Comparison of ENCODE assay signal across 19 mouse cellular contexts in genomic region chr5:128667303-128667702, GRCm38 (mm10). TPM values are rescaled to one million over a fixed set of nuclear protein-coding genes. Genes with fewer than 3 reads are reported as not detected.
DNase-seq lines count a peak whose midpoint lies in the region; ATAC-seq and TF ChIP-seq lines count a peak whose summit lies in the region.
"Had no signal": no experiment of that assay in that cellular context is flagged by ENCODE, and none has a peak within 500 bp of the region (broad histone marks: within the 10 kb centered on the region; RNA-seq: fewer than 3 reads in every experiment).

No protein-coding gene starts in this region.

- H3K9me3 ChIP-seq in embryonic facial prominence, embryonic 12.5 days = no peaks in the 10 kb centered on the region
- peaks cover 5% of the 10 kb centered on the region; the same call in 1 of the 2 replicates for H3K9me3 ChIP-seq in embryonic facial prominence, embryonic 10.5 days
- no peaks in the 10 kb centered on the region; the same call in 1 of the 2 replicates for H3K9me3 ChIP-seq in lung, embryonic 15.5 days
- no peaks in the 10 kb centered on the region for H3K9me3 ChIP-seq in stomach, postnatal 0 days (ENCODE audit: control insufficient read depth, low read length)

- peak overlapping the region; percentile 61; the same call in 1 of the 2 replicates for H3K27ac ChIP-seq in embryonic facial prominence, embryonic 12.5 days
- no peak overlapping the region for H3K27ac ChIP-seq in embryonic facial prominence, embryonic 10.5 days (replicated peaks)
- H3K27ac ChIP-seq in lung, embryonic 15.5 days = no peak overlapping the region
- H3K27ac ChIP-seq in stomach, postnatal 0 days (replicated peaks) = no peak overlapping the region
- H3K27ac ChIP-seq: heart, embryonic 13.5 days; hindbrain, embryonic 10.5 days; liver, embryonic 13.5 days had no signal

- H3K4me3 ChIP-seq in embryonic facial prominence, embryonic 12.5 days = no peak overlapping the region
- no peak overlapping the region for H3K4me3 ChIP-seq in embryonic facial prominence, embryonic 10.5 days
- no peak overlapping the region for H3K4me3 ChIP-seq in lung, embryonic 15.5 days
- H3K4me3 ChIP-seq in lung, adult 2 months (replicated peaks; ENCODE audit: extremely low read depth, low read depth, low read length) = no peak overlapping the region
- no peak overlapping the region for H3K4me3 ChIP-seq in stomach, postnatal 0 days (ENCODE audit: low read depth, low read length)
- H3K4me3 ChIP-seq: erythroblast, embryonic 14.5 days; heart, embryonic 13.5 days; hindbrain, embryonic 10.5 days; liver, embryonic 13.5 days had no signal

- TF ChIP-seq EP300 in stomach, postnatal 0 days (optimal IDR thresholded peaks at IDR 0.05) = no peak

- no peak for TF ChIP-seq POLR2A in lung, adult 2 months (IDR thresholded peaks at IDR 0.05; ENCODE audit: borderline replicate concordance, extremely low read depth, low read depth, low read length)

- no peak for ATAC-seq in embryonic facial prominence, embryonic 12.5 days (ENCODE audit: insufficient number of reproducible peaks, insufficient read depth, low FRiP score, low TSS enrichment)
- peak; percentile 55; the same call in 1 of the 2 replicates for ATAC-seq in lung, embryonic 15.5 days (ENCODE audit: borderline replicate concordance, extremely low read depth, low FRiP score, low TSS enrichment)
- ATAC-seq in stomach, postnatal 0 days (ENCODE audit: low FRiP score, low TSS enrichment) = no peak

- peaks cover 9% of the 10 kb centered on the region; the same call in 1 of the 2 replicates for H3K4me1 ChIP-seq in embryonic facial prominence, embryonic 12.5 days
- peaks cover 8% of the 10 kb centered on the region for H3K4me1 ChIP-seq in embryonic facial prominence, embryonic 10.5 days
- 0 out of 2 replicates have a peak, but pooled peaks cover 7% of the 10 kb centered on the region for H3K4me1 ChIP-seq in lung, embryonic 15.5 days
- H3K4me1 ChIP-seq in lung, adult 2 months (ENCODE audit: control insufficient read depth, insufficient read depth, low read length) = no peaks in the 10 kb centered on the region
- no peaks in the 10 kb centered on the region for H3K4me1 ChIP-seq in stomach, postnatal 0 days (replicated peaks; ENCODE audit: control insufficient read depth, insufficient read depth)
- H3K4me1 ChIP-seq: heart, embryonic 13.5 days; liver, embryonic 13.5 days had no signal

- TF ChIP-seq CTCF in lung, adult 2 months (IDR thresholded peaks at IDR 0.05; ENCODE audit: insufficient read depth, low read length) = no peak
- no peak for TF ChIP-seq CTCF in stomach, postnatal 0 days (IDR thresholded peaks at IDR 0.05; ENCODE audit: low read depth)

- no peaks in the 10 kb centered on the region for H3K27me3 ChIP-seq in embryonic facial prominence, embryonic 12.5 days
- H3K27me3 ChIP-seq in embryonic facial prominence, embryonic 10.5 days (replicated peaks; ENCODE audit: low read depth, poor library complexity, severe bottlenecking) = peaks cover 3% of the 10 kb centered on the region; the same call in 1 of the 2 replicates
- no peaks in the 10 kb centered on the region for H3K27me3 ChIP-seq in lung, embryonic 15.5 days
- H3K27me3 ChIP-seq in stomach, postnatal 0 days (ENCODE audit: control insufficient read depth, insufficient read depth, low read length) = no peaks in the 10 kb centered on the region
- H3K27me3 ChIP-seq: heart, embryonic 13.5 days; liver, embryonic 13.5 days had no signal

- H3K4me2 ChIP-seq in embryonic facial prominence, embryonic 12.5 days (replicated peaks) = no peak overlapping the region
- H3K4me2 ChIP-seq in lung, embryonic 15.5 days = peak overlapping the region; percentile 26
- 0 out of 2 replicates have a peak overlapping the region, but pooled peaks have one; percentile 20 for H3K4me2 ChIP-seq in stomach, postnatal 0 days (replicated peaks; ENCODE audit: low read depth)
- H3K4me2 ChIP-seq: heart, embryonic 13.5 days; liver, embryonic 13.5 days had no signal

- WGBS in embryonic facial prominence, embryonic 12.5 days = 51% methylated on average over 7 of the region's 7 CpGs
- 62% methylated on average over 7 of the region's 7 CpGs for WGBS in embryonic facial prominence, embryonic 10.5 days
- WGBS in lung, embryonic 15.5 days = 40% methylated on average over 7 of the region's 7 CpGs
- WGBS in lung, adult 2 months = 31% methylated on average over 7 of the region's 7 CpGs
- WGBS in stomach, postnatal 0 days = 40% methylated on average over 7 of the region's 7 CpGs

- H3K9ac ChIP-seq in embryonic facial prominence, embryonic 12.5 days = no peak overlapping the region
- no peak overlapping the region for H3K9ac ChIP-seq in lung, embryonic 15.5 days
- no peak overlapping the region for H3K9ac ChIP-seq in stomach, postnatal 0 days (ENCODE audit: low read length)
- H3K9ac ChIP-seq: heart, embryonic 13.5 days; liver, embryonic 13.5 days had no signal

- H3K36me3 ChIP-seq in embryonic facial prominence, embryonic 12.5 days = no peaks in the 10 kb centered on the region
- no peaks in the 10 kb centered on the region for H3K36me3 ChIP-seq in embryonic facial prominence, embryonic 10.5 days (replicated peaks)
- no peaks in the 10 kb centered on the region for H3K36me3 ChIP-seq in lung, embryonic 15.5 days
- H3K36me3 ChIP-seq in stomach, postnatal 0 days (ENCODE audit: control insufficient read depth, insufficient read depth, low read length) = no peaks in the 10 kb centered on the region
- H3K36me3 ChIP-seq: heart, embryonic 13.5 days; hindbrain, embryonic 10.5 days; liver, embryonic 13.5 days had no signal

- no peak for DNase-seq in embryonic facial prominence, embryonic 10.5 days (ENCODE audit: low spot score)
- no peak for DNase-seq in lung, adult 2 months
- peak; percentile 16 to 33 for DNase-seq in layer of hippocampus, postnatal 14 days (ENCODE audit: low spot score in 2 of 2)
- DNase-seq in stomach, postnatal 0 days (ENCODE audit: low spot score) = no peak
- no peak for DNase-seq in B cell, adult 2 months
- no peak for DNase-seq in urinary bladder, postnatal 14 days (ENCODE audit: low spot score)
- DNase-seq: adrenal gland, postnatal 14 days; gastrocnemius, postnatal 25 days; liver, embryonic 13.5 days had no signal

RNA-seq across cellular contexts. Expression of gene Piwil1, which starts 35.0 kb away (rescaled TPM):
- 0.15 TPM in 1 of 2 replicates, not detected in the other for polyA plus RNA-seq in embryonic facial prominence, embryonic 12.5 days (2016; fragmentation: Nextera tagmentation; extraction: Ambion mirVana)
- 0.06 TPM in 1 of 2 replicates, not detected in the other for polyA plus RNA-seq in embryonic facial prominence, embryonic 10.5 days (2016; fragmentation: Nextera tagmentation; extraction: Ambion mirVana)
- polyA plus RNA-seq in lung, embryonic 15.5 days (2015; fragmentation: Nextera tagmentation; extraction: Ambion mirVana) = not detected in 2 replicates
- polyA plus RNA-seq in lung, adult 2 months (2012; rRNA removed) = not detected in 2 replicates
- under 1 TPM in 1 of 2 experiments, not detected in 1; 0.21 TPM for total RNA-seq in layer of hippocampus, postnatal 14 days (2021)
- polyA plus RNA-seq in stomach, postnatal 0 days (2015; fragmentation: Nextera tagmentation; extraction: Ambion mirVana) = not detected in 2 replicates
- total RNA-seq: adrenal gland, postnatal 14 days; common myeloid progenitor, adult 5-6 weeks; gastrocnemius, postnatal 25 days; megakaryocyte, adult 5-6 weeks; monocyte, adult 5-6 weeks had no signal
- polyA plus RNA-seq: erythroblast, embryonic 14.5 days; heart, embryonic 13.5 days; hindbrain, embryonic 10.5 days; intestine, embryonic 14.5 days; liver, embryonic 13.5 days; stomach, embryonic 14.5 days had no signal

Comparison
In these comparisons a context has a peak if more than half of its experiments do, and no peak if none do; other contexts are left out.
1. DNase-seq: peak in layer of hippocampus, postnatal 14 days (2 of 2); none in embryonic facial prominence, embryonic 10.5 days (single experiment), lung, adult 2 months (single experiment), stomach, postnatal 0 days (single experiment), B cell, adult 2 months (0 of 2) and urinary bladder, postnatal 14 days (single experiment).